Mouse (Mus musculus): ENCODE data around the gene Slc22a20. TPM values are rescaled to one million over a fixed set of nuclear protein-coding genes. Genes with fewer than 3 reads are reported as not detected.

Slc22a20 gene
- polyA plus RNA-seq, 1 experiment from 2014 or later: not detected

GRCm38 (mm10) chr19:5953201-5953770 lies 32.7 kb downstream of the Slc22a20 start:
- DNase-seq (ENCODE audit: low spot score) (no peak), ATAC-seq (replicated peaks; ENCODE audit: low FRiP score) (no peak)
- no peak overlapping the region for H3K27ac ChIP-seq (ENCODE audit: low read depth, low read length)
- H3K9ac ChIP-seq (ENCODE audit: low read length): no peak overlapping the region
- H3K36me3 ChIP-seq (ENCODE audit: control insufficient read depth, insufficient read depth, low read length): peaks cover 10% of the 10 kb centered on the region; the same call in 1 of the 2 replicates
- H3K27me3 ChIP-seq (ENCODE audit: control insufficient read depth, insufficient read depth, low read length): no peaks in the 10 kb centered on the region
- no peak overlapping the region for H3K4me3 ChIP-seq (ENCODE audit: low read depth, low read length)
- no peaks in the 10 kb centered on the region for H3K4me1 ChIP-seq (replicated peaks; ENCODE audit: control insufficient read depth, insufficient read depth, low read length)
- no peak overlapping the region for H3K4me2 ChIP-seq (ENCODE audit: low read depth, low read length, severe bottlenecking)
- H3K9me3 ChIP-seq (ENCODE audit: control insufficient read depth, low read length): no peaks in the 10 kb centered on the region
- 91% methylated on average over 19 of the region's 19 CpGs for WGBS

DNA sequence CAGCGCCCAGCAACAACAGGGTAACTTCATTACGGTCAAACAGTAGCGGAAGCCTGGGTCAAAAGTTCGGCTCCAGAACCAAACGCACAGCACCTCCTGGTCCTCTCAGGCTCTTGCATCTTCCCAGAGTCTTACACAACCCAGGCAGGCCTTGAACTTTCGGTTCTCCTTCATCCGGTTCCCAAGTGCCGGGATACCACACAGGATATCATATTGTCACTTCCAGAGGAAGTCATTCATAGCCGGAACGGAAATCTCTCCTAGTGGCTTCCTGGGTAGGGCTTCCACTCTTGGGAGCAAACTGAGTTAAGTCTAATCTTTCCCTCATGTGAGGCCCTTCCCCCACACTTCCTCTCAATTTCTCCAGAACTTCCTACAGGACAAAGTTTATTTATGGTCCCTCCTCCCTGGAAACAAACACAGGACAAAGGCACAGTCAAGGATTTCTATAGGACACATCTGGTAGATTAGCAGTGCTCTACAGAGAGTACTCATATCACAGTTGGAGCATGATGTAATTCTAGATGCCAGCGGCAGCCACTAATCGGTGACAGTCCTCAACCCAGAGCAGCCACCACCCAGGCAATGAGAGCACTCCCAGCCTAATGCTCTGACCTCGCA lies 33.8 kb downstream of the Slc22a20 start:
- 86% methylated on average over 13 of the region's 13 CpGs for WGBS
- Histone ChIP-seq H3K27me3 (ENCODE audit: control insufficient read depth, insufficient read depth, low read length) (no peaks in the 10 kb centered on the region), H3K9ac (ENCODE audit: low read length) (no peak overlapping the region), H3K36me3 (ENCODE audit: control insufficient read depth, insufficient read depth, low read length) (peaks cover 10% of the 10 kb centered on the region; the same call in 1 of the 2 replicates), H3K4me3 (ENCODE audit: low read depth, low read length) (no peak overlapping the region), H3K4me2 (ENCODE audit: low read depth, low read length, severe bottlenecking) (no peak overlapping the region), H3K4me1 (replicated peaks; ENCODE audit: control insufficient read depth, insufficient read depth, low read length) (no peaks in the 10 kb centered on the region), H3K9me3 (ENCODE audit: control insufficient read depth, low read length) (no peaks in the 10 kb centered on the region), H3K27ac (ENCODE audit: low read depth, low read length) (no peak overlapping the region)
- ATAC-seq (replicated peaks; ENCODE audit: low FRiP score) (no peak), DNase-seq (ENCODE audit: low spot score) (no peak)

DNA sequence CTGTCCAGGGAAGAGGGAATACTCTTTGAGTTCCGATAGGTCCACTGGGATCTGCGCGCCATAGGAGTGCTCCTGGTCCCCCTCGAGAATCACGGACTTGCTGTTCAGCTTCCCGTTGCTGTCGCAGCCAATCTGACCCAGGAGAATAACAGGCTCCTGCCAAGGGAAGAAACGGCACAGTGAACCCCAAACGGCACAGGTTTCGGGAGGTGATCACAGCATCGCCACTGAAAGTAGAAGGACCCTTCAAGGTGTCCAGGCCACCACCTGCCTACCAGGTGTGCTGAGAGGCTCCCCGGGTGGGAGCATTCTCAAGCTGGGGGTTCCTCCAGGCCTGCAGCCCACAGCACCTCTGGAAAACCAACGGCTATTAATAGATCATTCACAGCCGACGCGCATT lies 34.3 kb downstream of the Slc22a20 start:
- Histone ChIP-seq H3K9ac (ENCODE audit: low read length) (no peak overlapping the region), H3K4me3 (ENCODE audit: low read depth, low read length) (no peak overlapping the region), H3K9me3 (ENCODE audit: control insufficient read depth, low read length) (no peaks in the 10 kb centered on the region), H3K27me3 (ENCODE audit: control insufficient read depth, insufficient read depth, low read length) (no peaks in the 10 kb centered on the region), H3K4me2 (ENCODE audit: low read depth, low read length, severe bottlenecking) (no peak overlapping the region), H3K27ac (ENCODE audit: low read depth, low read length) (no peak overlapping the region), H3K36me3 (ENCODE audit: control insufficient read depth, insufficient read depth, low read length) (peaks cover 10% of the 10 kb centered on the region; the same call in 1 of the 2 replicates), H3K4me1 (replicated peaks; ENCODE audit: control insufficient read depth, insufficient read depth, low read length) (no peaks in the 10 kb centered on the region)
- WGBS: 92% methylated on average over 16 of the region's 16 CpGs
- ATAC-seq (replicated peaks; ENCODE audit: low FRiP score) (no peak), DNase-seq (ENCODE audit: low spot score) (no peak)

- DNase-seq (ENCODE audit: low spot score) (no peak), ATAC-seq (replicated peaks; ENCODE audit: low FRiP score) (no peak)
- H3K9me3 ChIP-seq (ENCODE audit: control insufficient read depth, low read length): no peaks in the 10 kb centered on the region
- no peak overlapping the region for H3K4me2 ChIP-seq (ENCODE audit: low read depth, low read length, severe bottlenecking)
- H3K27me3 ChIP-seq (ENCODE audit: control insufficient read depth, insufficient read depth, low read length): no peaks in the 10 kb centered on the region
- no peak overlapping the region for H3K9ac ChIP-seq (ENCODE audit: low read length)
- H3K4me3 ChIP-seq (ENCODE audit: low read depth, low read length): no peak overlapping the region
- peaks cover 10% of the 10 kb centered on the region; the same call in 1 of the 2 replicates for H3K36me3 ChIP-seq (ENCODE audit: control insufficient read depth, insufficient read depth, low read length)
- WGBS: 95% methylated on average over 11 of the region's 11 CpGs
- H3K4me1 ChIP-seq (replicated peaks; ENCODE audit: control insufficient read depth, insufficient read depth, low read length): no peaks in the 10 kb centered on the region
- H3K27ac ChIP-seq (ENCODE audit: low read depth, low read length): no peak overlapping the region
Measured at GRCm38 (mm10) chr19:5950218-5950617, 35.7 kb downstream of the Slc22a20 start.

DNA sequence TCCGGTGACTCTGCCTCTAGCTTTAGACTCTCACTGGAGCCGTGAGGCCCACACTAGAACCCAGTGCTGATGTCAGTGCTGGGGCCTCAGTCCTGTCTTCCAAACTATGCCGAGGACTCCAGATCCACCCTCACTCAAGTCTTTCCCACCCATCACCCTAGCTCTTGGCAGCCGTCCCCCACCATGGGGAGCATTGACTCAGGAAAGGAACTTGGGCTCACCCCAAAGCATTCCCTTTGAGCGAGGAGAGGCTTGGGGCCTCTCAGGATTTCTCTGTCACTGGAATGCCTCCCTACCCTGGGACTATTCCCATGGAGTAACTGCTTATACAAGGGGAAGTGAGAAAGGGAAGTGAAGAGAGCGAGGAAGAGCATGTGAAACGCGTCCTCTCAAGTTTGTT lies 40.1 kb downstream of the Slc22a20 start:
- H3K4me2 ChIP-seq (ENCODE audit: low read depth, low read length, severe bottlenecking): no peak overlapping the region
- no peak overlapping the region for H3K27ac ChIP-seq (ENCODE audit: low read depth, low read length)
- H3K9me3 ChIP-seq (ENCODE audit: control insufficient read depth, low read length): no peaks in the 10 kb centered on the region
- ATAC-seq (replicated peaks; ENCODE audit: low FRiP score): no peak
- WGBS: 90% methylated on average over 8 of the region's 8 CpGs
- no peak overlapping the region for H3K9ac ChIP-seq (ENCODE audit: low read length)
- DNase-seq (ENCODE audit: low spot score): no peak
- H3K4me3 ChIP-seq (ENCODE audit: low read depth, low read length): no peak overlapping the region
- no peaks in the 10 kb centered on the region for H3K27me3 ChIP-seq (ENCODE audit: control insufficient read depth, insufficient read depth, low read length)
- peaks cover 2% of the 10 kb centered on the region; the same call in 1 of the 2 replicates for H3K36me3 ChIP-seq (ENCODE audit: control insufficient read depth, insufficient read depth, low read length)
- H3K4me1 ChIP-seq (replicated peaks; ENCODE audit: control insufficient read depth, insufficient read depth, low read length): no peaks in the 10 kb centered on the region

- no peak overlapping the region for H3K4me2 ChIP-seq (ENCODE audit: low read depth, low read length, severe bottlenecking)
- DNase-seq (ENCODE audit: low spot score) (no peak), ATAC-seq (replicated peaks; ENCODE audit: low FRiP score) (no peak)
- H3K4me1 ChIP-seq (replicated peaks; ENCODE audit: control insufficient read depth, insufficient read depth, low read length): no peaks in the 10 kb centered on the region
- WGBS: 88% methylated on average over 7 of the region's 7 CpGs
- no peak overlapping the region for H3K4me3 ChIP-seq (ENCODE audit: low read depth, low read length)
- no peak overlapping the region for H3K27ac ChIP-seq (ENCODE audit: low read depth, low read length)
- H3K27me3 ChIP-seq (ENCODE audit: control insufficient read depth, insufficient read depth, low read length): no peaks in the 10 kb centered on the region
- no peak overlapping the region for H3K9ac ChIP-seq (ENCODE audit: low read length)
- H3K36me3 ChIP-seq (ENCODE audit: control insufficient read depth, insufficient read depth, low read length): peaks cover 2% of the 10 kb centered on the region
- H3K9me3 ChIP-seq (ENCODE audit: control insufficient read depth, low read length): no peaks in the 10 kb centered on the region
Measured at GRCm38 (mm10) chr19:5945027-5945426, 40.9 kb downstream of the Slc22a20 start.

- no peak overlapping the region for H3K4me3 ChIP-seq (ENCODE audit: low read depth, low read length)
- no peaks in the 10 kb centered on the region for H3K27me3 ChIP-seq (ENCODE audit: control insufficient read depth, insufficient read depth, low read length)
- WGBS: 90% methylated on average over 8 of the region's 8 CpGs
- H3K36me3 ChIP-seq (ENCODE audit: control insufficient read depth, insufficient read depth, low read length): peaks cover 6% of the 10 kb centered on the region
- DNase-seq (ENCODE audit: low spot score): no peak
- H3K4me1 ChIP-seq (replicated peaks; ENCODE audit: control insufficient read depth, insufficient read depth, low read length): no peaks in the 10 kb centered on the region
- ATAC-seq (replicated peaks; ENCODE audit: low FRiP score): no peak
- H3K9me3 ChIP-seq (ENCODE audit: control insufficient read depth, low read length): no peaks in the 10 kb centered on the region
- no peak overlapping the region for H3K4me2 ChIP-seq (ENCODE audit: low read depth, low read length, severe bottlenecking)
- no peak overlapping the region for H3K9ac ChIP-seq (ENCODE audit: low read length)
- no peak overlapping the region for H3K27ac ChIP-seq (ENCODE audit: low read depth, low read length)
Measured at GRCm38 (mm10) chr19:5944145-5944544, 41.8 kb downstream of the Slc22a20 start.

DNA sequence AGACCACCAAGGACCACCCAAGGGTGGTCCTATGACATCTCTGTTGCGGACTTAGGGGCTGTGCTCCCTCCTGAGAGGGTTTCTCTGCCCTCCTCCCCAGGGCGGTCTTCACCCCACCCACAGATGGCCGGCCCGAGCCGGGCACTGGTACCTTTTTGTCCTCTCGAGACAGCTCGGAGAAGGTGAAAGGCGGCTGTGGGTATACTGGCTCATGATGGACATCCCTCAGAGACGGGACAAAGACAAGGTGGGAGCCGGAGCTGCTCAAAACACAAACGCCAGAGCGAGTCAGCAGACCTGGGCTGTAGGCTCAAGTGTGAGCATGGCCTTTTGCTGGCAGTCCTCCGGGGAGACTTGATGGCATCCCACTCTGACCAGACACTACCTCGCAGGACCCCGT lies 42.5 kb downstream of the Slc22a20 start:
- Histone ChIP-seq H3K4me2 (ENCODE audit: low read depth, low read length, severe bottlenecking) (no peak overlapping the region), H3K9me3 (ENCODE audit: control insufficient read depth, low read length) (no peaks in the 10 kb centered on the region), H3K4me1 (replicated peaks; ENCODE audit: control insufficient read depth, insufficient read depth, low read length) (no peaks in the 10 kb centered on the region), H3K27ac (ENCODE audit: low read depth, low read length) (no peak overlapping the region), H3K4me3 (ENCODE audit: low read depth, low read length) (no peak overlapping the region), H3K36me3 (ENCODE audit: control insufficient read depth, insufficient read depth, low read length) (peaks cover 6% of the 10 kb centered on the region), H3K9ac (ENCODE audit: low read length) (no peak overlapping the region), H3K27me3 (ENCODE audit: control insufficient read depth, insufficient read depth, low read length) (no peaks in the 10 kb centered on the region)
- no peak for DNase-seq (ENCODE audit: low spot score)
- no peak for ATAC-seq (replicated peaks; ENCODE audit: low FRiP score)
- 93% methylated on average over 15 of the region's 15 CpGs for WGBS

DNA sequence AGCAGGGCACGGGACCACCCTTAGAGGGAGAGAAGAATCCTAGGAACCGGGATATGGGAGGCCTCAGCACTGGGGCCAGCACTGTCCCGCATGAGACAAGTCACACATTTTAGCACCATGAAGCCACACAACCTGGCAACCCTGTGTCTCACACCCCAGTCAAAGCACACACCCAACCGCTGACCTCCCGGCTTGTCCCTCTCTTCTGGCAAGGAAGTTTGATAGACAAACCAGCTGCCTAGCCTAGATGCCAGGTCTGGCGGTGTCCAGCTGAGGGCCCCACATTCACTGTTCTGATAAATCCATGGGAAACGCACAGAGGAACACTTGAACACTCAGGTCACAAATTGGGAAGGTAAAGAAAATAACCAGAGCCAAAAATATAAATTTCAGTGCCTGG lies 43.4 kb downstream of the Slc22a20 start:
- no peaks in the 10 kb centered on the region for H3K9me3 ChIP-seq (ENCODE audit: control insufficient read depth, low read length)
- 0 out of 2 replicates have a peak, but pooled peaks cover 2% of the 10 kb centered on the region for H3K4me1 ChIP-seq (replicated peaks; ENCODE audit: control insufficient read depth, insufficient read depth, low read length)
- no peak overlapping the region for H3K4me2 ChIP-seq (ENCODE audit: low read depth, low read length, severe bottlenecking)
- no peak for DNase-seq (ENCODE audit: low spot score)
- peaks cover 6% of the 10 kb centered on the region for H3K36me3 ChIP-seq (ENCODE audit: control insufficient read depth, insufficient read depth, low read length)
- H3K4me3 ChIP-seq (ENCODE audit: low read depth, low read length): no peak overlapping the region
- WGBS: 92% methylated on average over 7 of the region's 7 CpGs
- no peak overlapping the region for H3K9ac ChIP-seq (ENCODE audit: low read length)
- no peak overlapping the region for H3K27ac ChIP-seq (ENCODE audit: low read depth, low read length)
- no peak for ATAC-seq (replicated peaks; ENCODE audit: low FRiP score)
- H3K27me3 ChIP-seq (ENCODE audit: control insufficient read depth, insufficient read depth, low read length): no peaks in the 10 kb centered on the region
